Mouse (Mus musculus) limb, embryonic 10.5 days (tissue): ENCODE measurements around the gene Dock4. TPM values are rescaled to one million over a fixed set of nuclear protein-coding genes. Genes with fewer than 3 reads are reported as not detected.

Experiments used
- DNase-seq: peaks from one replicate; pipeline ENCODE4 v3.0.0-alpha.2; 2017; ENCODE audit warnings: low spot score
- H3K27ac ChIP-seq: fragments of 300-500 bp; sonication (generic); 2 replicates; pipeline ENCODE4 v1.5.1; 2016; ENCODE audit warnings: mild to moderate bottlenecking
- H3K27me3 ChIP-seq: fragments of 300-500 bp; sonication (generic); 2 replicates; pipeline ENCODE4 v1.6.1; 2016; ENCODE audit warnings: low read depth, mild to moderate bottlenecking; ENCODE audit not compliant: poor library complexity, severe bottlenecking
- H3K36me3 ChIP-seq: fragments of 300-500 bp; sonication (generic); 2 replicates; pipeline ENCODE4 v1.6.1; 2016; ENCODE audit warnings: mild to moderate bottlenecking, moderate library complexity
- H3K4me1 ChIP-seq: fragments of 300-500 bp; sonication (generic); 2 replicates; pipeline ENCODE4 v1.6.1; 2016
- H3K4me3 ChIP-seq: fragments of 300-500 bp; sonication (generic); 2 replicates; pipeline ENCODE4 v1.5.1; 2016; ENCODE audit warnings: mild to moderate bottlenecking, moderate library complexity
- H3K9me3 ChIP-seq: fragments of 300-500 bp; sonication (generic); replicated peaks from 2 replicates; pipeline ENCODE4 v1.6.1; 2016; ENCODE audit warnings: mild to moderate bottlenecking
- WGBS: fragments of 180-500 bp; shearing (Covaris S2); methylation state at CpG from one replicate; pipeline ENCODE4 v1.1.7; 2016; 5-methylcytosine and 5-hydroxymethylcytosine counted together
- polyA plus RNA-seq: library from polyadenylated mRNA; unstranded; fragments of >200 nt; fragmentation: Nextera tagmentation; extraction: Ambion mirVana; gene quantifications from 2 replicates; pipeline ENCODE4 v1.2.1, GENCODE M21; 2016

Gene Dock4
- polyA plus RNA-seq, 1 experiment from 2014 or later = 18.8 TPM

GRCm38 (mm10) chr12:40568971-40569968, 123.5 kb downstream of the Dock4 start:
- no peak overlapping the region for H3K27ac ChIP-seq
- peaks cover 43% of the 10 kb centered on the region for H3K4me1 ChIP-seq
- no peaks in the 10 kb centered on the region for H3K36me3 ChIP-seq
- H3K27me3 ChIP-seq = no peaks in the 10 kb centered on the region
- no peak for DNase-seq
- H3K9me3 ChIP-seq = no peaks in the 10 kb centered on the region
- H3K4me3 ChIP-seq = no peak overlapping the region
- 71% methylated on average over 9 of the region's 9 CpGs for WGBS

DNA sequence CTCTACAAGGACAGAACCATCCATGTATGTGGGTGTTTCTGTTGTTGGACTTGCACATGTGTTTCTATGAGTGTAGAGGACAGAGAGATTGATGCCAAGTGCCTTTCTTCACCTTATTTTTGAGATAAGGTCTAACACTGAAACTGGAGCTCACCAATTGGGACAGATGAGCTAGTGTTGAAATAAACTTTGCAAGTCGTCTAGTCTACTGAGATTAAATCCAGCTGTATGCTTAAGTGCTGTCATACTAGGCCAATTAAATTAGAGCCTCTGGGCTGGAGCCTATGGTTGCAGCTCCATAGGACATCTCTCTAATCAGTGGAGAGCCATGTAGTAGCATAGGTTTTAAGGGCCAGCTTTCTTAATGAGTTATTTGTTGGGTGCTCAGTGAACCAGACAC, 124.5 kb downstream of the Dock4 start:
- peaks cover 36% of the 10 kb centered on the region for H3K4me1 ChIP-seq
- DNase-seq = no peak
- H3K27ac ChIP-seq = no peak overlapping the region
- no peaks in the 10 kb centered on the region for H3K36me3 ChIP-seq
- no peaks in the 10 kb centered on the region for H3K9me3 ChIP-seq
- WGBS = 15% methylated on average over 1 of the region's 1 CpGs
- H3K27me3 ChIP-seq = no peaks in the 10 kb centered on the region
- H3K4me3 ChIP-seq = no peak overlapping the region

- WGBS = 87% methylated on average over 3 of the region's 3 CpGs
These were observed 128.3 kb downstream of the Dock4 start for GRCm38 (mm10) chr12:40574051-40574450.

GRCm38 (mm10) chr12:40576749-40577148, 131.0 kb downstream of the Dock4 start:
- H3K27ac ChIP-seq = no peak overlapping the region
- 78% methylated on average over 2 of the region's 2 CpGs for WGBS

More at GRCm38 (mm10) chr12:40574051-40574450, 128.3 kb downstream of the Dock4 start:
- Histone ChIP-seq H3K27ac (no peak overlapping the region), H3K4me1 (peaks cover 15% of the 10 kb centered on the region), H3K9me3 (no peaks in the 10 kb centered on the region), H3K4me3 (no peak overlapping the region), H3K27me3 (no peaks in the 10 kb centered on the region), H3K36me3 (no peaks in the 10 kb centered on the region)
- DNase-seq = no peak

DNA sequence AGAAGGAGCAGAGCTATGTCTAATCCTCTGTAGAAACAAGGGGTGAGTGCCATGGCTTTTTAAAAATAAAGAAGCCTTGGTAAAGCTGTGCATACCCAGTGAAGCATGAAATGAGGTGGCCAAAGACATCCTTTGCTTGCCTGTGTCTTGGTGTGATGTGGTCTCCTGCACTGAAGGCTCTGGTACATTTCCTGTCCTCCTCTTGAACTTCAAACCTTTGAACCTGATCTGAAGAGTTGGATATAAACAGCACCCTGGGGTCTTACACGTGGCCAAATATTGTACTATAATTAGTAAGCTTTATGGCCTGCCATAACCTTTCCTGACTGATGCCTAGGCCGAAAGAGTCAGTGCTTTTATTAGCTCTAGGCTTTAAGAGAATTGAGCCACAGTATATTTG, 134.6 kb downstream of the Dock4 start:
- no peak for DNase-seq
- Histone ChIP-seq H3K27me3 (no peaks in the 10 kb centered on the region), H3K27ac (no peak overlapping the region), H3K36me3 (no peaks in the 10 kb centered on the region), H3K4me3 (no peak overlapping the region), H3K4me1 (peaks cover 25% of the 10 kb centered on the region), H3K9me3 (no peaks in the 10 kb centered on the region)
- 19% methylated on average over 2 of the region's 2 CpGs for WGBS

More at GRCm38 (mm10) chr12:40576749-40577148, 131.0 kb downstream of the Dock4 start:
- Histone ChIP-seq H3K36me3 (no peaks in the 10 kb centered on the region), H3K9me3 (no peaks in the 10 kb centered on the region), H3K27me3 (no peaks in the 10 kb centered on the region), H3K4me3 (no peak overlapping the region), H3K4me1 (peaks cover 17% of the 10 kb centered on the region)
- DNase-seq = no peak

- WGBS = 52% methylated on average over 3 of the region's 3 CpGs
- Histone ChIP-seq H3K36me3 (no peaks in the 10 kb centered on the region), H3K27ac (no peak overlapping the region), H3K27me3 (no peaks in the 10 kb centered on the region), H3K4me3 (no peak overlapping the region), H3K9me3 (no peaks in the 10 kb centered on the region), H3K4me1 (peaks cover 25% of the 10 kb centered on the region)
- no peak for DNase-seq
These were observed 135.3 kb downstream of the Dock4 start for GRCm38 (mm10) chr12:40581037-40581436.

DNA sequence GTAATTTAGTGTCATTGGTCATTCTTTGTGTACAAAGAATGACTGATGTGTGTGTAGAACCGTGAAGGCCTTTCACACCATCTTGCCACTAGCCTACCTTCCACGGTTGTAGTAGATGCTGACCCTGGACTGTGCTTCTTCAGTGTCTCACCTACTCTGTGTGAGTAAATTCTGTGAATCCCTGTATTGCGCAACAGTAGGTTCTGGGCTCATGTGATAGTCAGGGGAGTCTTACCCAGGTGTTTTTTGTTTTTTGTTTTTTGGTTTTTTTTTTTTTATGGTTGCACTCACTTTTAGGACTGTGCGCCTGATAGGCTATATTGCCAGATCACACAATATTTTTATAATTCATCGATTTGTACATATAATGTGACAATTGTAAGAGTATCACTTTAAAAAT, 136.3 kb downstream of the Dock4 start:
- H3K36me3 ChIP-seq = no peaks in the 10 kb centered on the region
- no peak overlapping the region for H3K4me3 ChIP-seq
- H3K4me1 ChIP-seq = peaks cover 25% of the 10 kb centered on the region
- 87% methylated on average over 5 of the region's 5 CpGs for WGBS
- no peaks in the 10 kb centered on the region for H3K9me3 ChIP-seq
- H3K27ac ChIP-seq = no peak overlapping the region
- no peak for DNase-seq
- H3K27me3 ChIP-seq = no peaks in the 10 kb centered on the region

DNA sequence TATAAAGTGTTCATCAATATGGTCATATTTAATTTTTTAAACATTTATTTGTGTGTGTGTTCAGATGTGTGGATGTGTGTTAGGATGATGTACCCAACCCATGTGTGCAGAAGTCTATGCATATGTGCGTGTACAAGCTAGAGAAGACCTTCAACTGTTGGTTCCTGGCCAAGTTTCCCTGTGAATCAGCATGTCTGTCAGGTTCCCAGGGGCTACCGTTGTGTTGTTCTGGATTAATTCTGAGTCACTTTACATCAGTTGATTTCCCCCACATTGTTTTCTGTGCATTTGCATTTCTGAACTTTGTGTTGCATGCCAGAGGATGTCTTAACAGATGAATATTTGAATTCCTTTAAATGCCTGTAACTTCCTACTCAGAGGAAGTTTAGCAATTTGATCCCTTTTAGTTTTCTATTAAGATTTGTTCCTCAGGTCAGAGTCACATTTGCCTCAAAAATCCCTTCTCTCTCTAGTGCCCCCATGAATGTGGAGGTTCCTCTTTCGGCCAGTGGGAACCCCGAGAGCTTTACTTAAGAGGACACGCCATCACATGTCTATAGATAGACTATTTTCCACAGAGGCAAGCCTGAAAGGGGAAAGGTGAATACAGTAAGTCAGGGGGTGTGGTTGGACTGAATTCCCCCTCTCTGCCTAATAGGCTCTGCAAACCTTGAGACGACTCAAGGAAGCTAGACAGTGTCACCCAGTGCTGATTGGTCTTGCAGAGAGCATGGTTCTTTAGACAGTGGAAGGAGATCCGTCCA, 139.0 kb downstream of the Dock4 start:
- Histone ChIP-seq H3K9me3 (no peaks in the 10 kb centered on the region), H3K27me3 (no peaks in the 10 kb centered on the region), H3K27ac (no peak overlapping the region), H3K36me3 (no peaks in the 10 kb centered on the region), H3K4me3 (no peak overlapping the region), H3K4me1 (peaks cover 23% of the 10 kb centered on the region)
- no peak for DNase-seq
- WGBS = 95% methylated on average over 7 of the region's 7 CpGs

- 87% methylated on average over 4 of the region's 4 CpGs for WGBS
These were observed 139.8 kb downstream of the Dock4 start for GRCm38 (mm10) chr12:40585456-40586141.

GRCm38 (mm10) chr12:40594161-40594560, 148.4 kb downstream of the Dock4 start:
- no peaks in the 10 kb centered on the region for H3K4me1 ChIP-seq
- no peaks in the 10 kb centered on the region for H3K36me3 ChIP-seq
- DNase-seq = no peak
- H3K4me3 ChIP-seq = no peak overlapping the region
- H3K27me3 ChIP-seq = no peaks in the 10 kb centered on the region
- no peak overlapping the region for H3K27ac ChIP-seq
- WGBS = 83% methylated on average over 4 of the region's 4 CpGs
- no peaks in the 10 kb centered on the region for H3K9me3 ChIP-seq

More at GRCm38 (mm10) chr12:40585456-40586141, 139.8 kb downstream of the Dock4 start:
- H3K4me3 ChIP-seq = no peak overlapping the region
- H3K9me3 ChIP-seq = no peaks in the 10 kb centered on the region
- no peak for DNase-seq
- H3K36me3 ChIP-seq = no peaks in the 10 kb centered on the region
- no peak overlapping the region for H3K27ac ChIP-seq
- no peaks in the 10 kb centered on the region for H3K27me3 ChIP-seq
- H3K4me1 ChIP-seq = peaks cover 14% of the 10 kb centered on the region

DNA sequence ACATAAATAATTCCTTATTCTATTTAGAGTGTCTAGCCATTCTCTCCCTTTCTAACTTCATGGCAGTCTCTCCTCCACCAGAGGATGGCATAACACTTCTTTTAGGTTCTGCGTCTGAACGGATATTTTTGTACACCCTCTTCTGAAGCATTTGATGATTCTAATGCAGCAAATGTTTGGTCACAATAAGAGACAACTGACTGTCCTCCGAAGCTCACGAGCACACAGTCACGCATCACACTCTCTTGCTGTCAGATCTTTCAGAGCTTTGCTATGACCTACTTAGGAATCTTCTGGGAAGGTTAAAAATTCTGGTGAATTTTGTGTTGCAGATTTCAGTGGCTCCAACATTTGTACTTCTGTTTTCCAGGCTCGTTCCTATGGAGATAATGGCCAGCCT, 149.7 kb downstream of the Dock4 start:
- no peaks in the 10 kb centered on the region for H3K9me3 ChIP-seq
- 95% methylated on average over 6 of the region's 6 CpGs for WGBS
- H3K36me3 ChIP-seq = no peaks in the 10 kb centered on the region
- no peak overlapping the region for H3K27ac ChIP-seq
- no peak overlapping the region for H3K4me3 ChIP-seq
- DNase-seq = no peak
- no peaks in the 10 kb centered on the region for H3K27me3 ChIP-seq
- no peaks in the 10 kb centered on the region for H3K4me1 ChIP-seq

- 83% methylated on average over 7 of the region's 7 CpGs for WGBS
- no peaks in the 10 kb centered on the region for H3K27me3 ChIP-seq
- no peak for DNase-seq
- no peaks in the 10 kb centered on the region for H3K4me1 ChIP-seq
- H3K27ac ChIP-seq = no peak overlapping the region
- H3K36me3 ChIP-seq = no peaks in the 10 kb centered on the region
- no peak overlapping the region for H3K4me3 ChIP-seq
- no peaks in the 10 kb centered on the region for H3K9me3 ChIP-seq
These were observed 150.3 kb downstream of the Dock4 start for GRCm38 (mm10) chr12:40596020-40596419.
